Mouse (Mus musculus) T-cell, adult 2 months (primary cell): Measurements from ENCODE around the gene 1810062G17Rik.

Source experiments
- DNase-seq: peaks from one replicate; pipeline ENCODE4 v3.0.0; 2022; ENCODE audit warnings: low spot score

The 1810062G17Rik gene

DNA sequence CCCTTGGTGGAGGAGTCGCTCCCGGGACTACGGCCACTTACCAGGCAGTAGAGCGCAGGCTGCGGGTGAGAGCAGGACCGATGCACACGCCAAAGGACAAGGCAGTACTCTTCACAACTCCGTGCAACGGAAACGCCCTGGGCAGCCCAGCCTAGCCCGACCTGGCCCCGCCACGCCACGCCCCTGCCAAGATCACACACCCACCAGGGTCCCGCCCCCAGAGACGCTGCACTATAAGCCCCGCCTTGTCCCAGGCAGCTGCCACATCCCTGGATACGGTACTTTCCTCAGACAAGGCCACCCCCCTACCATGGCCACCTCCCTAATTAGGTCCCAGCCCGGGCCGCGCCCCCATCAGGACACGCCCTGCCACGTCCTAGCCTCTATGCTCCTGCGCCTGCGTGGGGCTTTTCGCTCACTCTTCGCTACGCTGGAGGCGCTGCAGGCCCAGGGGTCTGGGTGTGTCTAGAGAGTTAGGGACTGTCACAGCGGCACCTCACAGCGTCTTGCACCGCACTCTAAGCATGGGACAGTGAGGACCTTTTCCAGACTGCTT lies at the start of gene 1810062G17Rik, which contains the start of gene Anxa5:
Gene 1810062G17Rik, plus strand, starts transcription at position 406 of the 556 bp plus-strand sequence.
Gene Anxa5, minus strand, starts transcription at position 363 of the 556 bp plus-strand sequence.
- peak; percentile 99 for DNase-seq

DNA sequence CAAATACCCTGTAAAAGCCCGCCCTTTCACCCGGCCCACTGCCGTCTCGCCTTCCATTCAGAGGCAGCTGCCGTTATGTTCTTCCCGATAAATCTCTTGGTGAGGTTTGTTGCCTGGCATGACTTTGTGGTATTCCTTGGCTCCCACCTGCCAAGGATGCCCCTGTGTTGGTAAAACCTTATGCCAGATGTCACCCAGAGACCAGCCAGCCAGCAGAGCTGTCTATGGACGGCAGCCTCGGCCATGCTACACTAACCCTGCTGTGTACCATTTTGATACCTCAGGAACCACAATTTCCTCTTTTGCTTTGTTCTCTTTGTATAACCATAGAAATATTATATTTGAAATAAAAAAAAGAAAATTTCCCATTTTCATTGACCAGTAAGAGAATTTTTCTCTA lies 48.4 kb upstream of the 1810062G17Rik start:
- no peak for DNase-seq

DNA sequence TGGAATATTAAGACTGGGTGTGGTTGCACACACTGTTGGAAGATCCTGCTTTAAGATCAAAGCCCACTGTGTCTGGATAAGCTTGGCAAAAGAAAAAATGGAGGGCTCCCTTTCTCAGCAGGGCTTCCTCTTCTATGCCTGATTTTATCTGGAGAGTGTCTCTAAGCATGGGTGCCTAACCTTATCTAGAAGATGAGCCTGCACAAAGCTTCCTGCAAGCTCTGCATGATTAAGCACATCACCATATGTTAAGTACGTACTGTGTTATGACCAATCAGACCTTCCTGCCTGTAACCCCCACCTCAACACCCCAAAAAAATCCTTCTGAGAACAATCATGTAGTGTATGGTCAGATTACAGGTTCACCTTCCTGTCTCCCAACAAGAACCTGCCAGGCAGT lies 45.4 kb upstream of the 1810062G17Rik start:
- no peak for DNase-seq

DNA sequence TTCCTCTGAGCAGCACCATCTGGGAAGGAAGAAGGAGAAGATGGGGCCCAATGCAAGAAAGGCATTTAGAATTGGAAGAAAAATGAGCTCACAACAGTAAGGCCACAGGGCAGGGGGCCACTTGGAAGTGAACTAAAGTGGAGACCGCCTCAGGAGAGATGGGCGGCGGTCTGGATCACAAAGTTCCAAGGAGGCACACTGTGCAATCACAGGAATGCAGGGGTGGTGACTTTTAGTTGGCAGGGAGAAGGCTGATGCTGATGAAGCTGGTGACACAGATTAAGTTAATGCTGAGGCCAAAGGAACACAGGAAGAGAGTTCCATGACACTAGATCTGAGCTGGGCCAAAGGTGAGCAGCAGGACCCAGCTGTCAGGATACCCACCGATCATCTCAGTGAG lies 35.5 kb upstream of the 1810062G17Rik start:
- no peak for DNase-seq

DNA sequence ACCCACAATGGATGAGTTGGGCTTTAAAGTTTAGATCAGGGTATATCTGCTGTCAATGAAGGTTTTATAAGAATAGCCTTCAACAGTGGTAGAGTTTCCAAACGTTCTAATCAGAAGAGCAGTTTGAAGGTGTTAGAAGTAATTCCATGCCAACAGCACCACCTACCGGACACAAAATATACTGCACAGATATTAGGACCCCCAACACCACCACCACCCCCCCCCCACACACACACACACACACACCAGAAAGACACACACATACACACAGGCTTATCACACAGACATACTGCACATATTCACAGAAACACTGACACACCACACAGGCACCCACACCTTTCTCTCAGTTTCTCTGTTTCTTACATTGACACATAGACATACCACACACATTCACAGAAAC lies 33.3 kb upstream of the 1810062G17Rik start:
- DNase-seq: peak; percentile 4

DNA sequence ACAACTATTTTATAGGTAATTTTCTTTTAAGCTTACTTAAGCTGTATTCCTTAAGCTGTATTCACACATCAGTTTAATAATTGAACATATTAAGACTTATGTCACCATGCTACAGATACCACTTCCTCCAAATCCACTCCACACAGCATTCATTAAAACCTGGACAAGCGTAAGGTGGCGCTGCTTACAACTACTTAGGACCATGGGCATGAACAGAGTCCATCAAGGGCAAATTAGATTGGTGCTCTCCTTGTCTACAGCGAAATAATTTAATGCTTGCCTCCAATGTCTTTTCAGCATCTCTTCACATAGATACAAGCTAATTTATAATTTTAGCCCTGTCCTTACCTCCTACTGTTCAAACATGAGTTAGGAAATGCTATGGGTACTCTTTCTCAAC lies 29.7 kb upstream of the 1810062G17Rik start:
- DNase-seq: no peak

DNA sequence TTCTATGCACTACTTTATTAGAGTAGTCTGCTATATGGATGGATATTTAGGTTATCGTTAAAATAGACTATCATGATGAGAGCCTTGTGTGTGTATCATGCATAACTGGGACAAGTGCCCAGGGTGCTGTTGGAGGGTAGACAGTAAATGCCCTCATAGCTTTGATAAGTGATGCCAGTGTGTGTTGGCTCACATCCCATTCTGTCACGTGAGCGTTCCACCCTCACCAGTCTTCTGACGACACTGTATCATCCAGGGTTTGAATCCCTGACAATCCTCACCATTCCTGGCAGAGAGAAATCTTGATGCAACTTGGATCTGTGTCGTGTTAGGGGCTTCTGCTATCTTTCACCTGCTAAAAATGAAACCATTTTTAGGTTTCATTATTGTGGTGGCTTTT lies 29.2 kb upstream of the 1810062G17Rik start:
- DNase-seq: no peak

DNA sequence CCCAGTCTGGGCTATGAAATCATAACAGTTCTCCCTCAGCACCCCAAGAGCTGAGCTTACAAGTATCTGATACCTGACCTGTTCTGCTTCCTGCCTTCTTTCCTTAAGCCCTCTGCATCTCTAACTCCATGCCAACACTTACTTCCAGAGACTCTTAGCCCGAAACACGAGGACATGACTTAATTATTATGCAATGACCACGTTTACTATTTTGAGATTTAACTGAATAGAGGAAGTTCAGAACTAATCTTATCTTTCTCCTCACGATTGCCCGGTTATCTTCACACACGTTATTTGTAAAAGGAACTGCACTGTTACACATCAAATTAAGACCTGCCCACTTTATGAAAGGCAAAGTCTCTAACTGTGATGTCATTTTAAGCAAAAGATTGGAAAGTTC lies 28.8 kb upstream of the 1810062G17Rik start:
- no peak for DNase-seq

DNA sequence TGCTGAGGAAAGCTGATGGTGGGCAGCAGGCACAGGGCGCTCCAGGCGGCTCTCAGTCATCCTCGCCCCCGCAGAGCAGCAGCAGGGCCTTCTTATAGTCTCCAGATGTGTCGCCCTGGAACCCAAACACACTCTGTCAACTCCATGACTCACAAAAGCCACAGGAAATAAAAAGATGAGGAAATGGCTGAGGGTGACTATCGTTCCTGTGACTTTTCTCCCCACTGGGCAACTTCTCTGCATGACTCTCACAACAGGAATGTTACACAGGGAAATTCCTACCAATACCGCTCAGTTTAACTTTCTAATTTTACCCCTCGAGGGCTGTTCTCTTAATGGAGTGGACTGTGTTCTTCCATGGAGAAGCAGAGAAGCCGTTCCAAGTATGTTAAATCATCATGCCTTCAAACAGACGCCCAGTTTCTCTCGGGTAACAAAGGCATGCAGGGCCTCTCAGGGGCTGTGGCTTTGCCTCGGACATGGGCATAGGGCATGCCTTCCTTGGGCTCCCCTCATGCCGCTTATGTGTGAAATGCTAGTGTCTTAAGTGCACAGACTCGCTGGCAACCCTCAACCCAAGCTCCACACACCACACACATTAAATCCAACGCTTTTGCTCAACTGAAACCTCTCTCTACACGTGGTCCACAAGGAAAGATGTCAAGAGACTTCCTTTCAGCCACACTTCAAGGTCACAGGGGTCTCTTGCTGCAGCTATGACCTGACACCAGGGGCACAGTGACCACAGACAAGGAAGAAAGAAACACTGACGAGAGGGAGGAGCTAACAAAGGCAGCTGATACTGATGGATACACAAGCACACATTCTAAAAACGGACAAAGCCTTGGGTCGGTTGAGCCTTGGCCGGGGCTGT lies 26.2 kb upstream of the 1810062G17Rik start:
- no peak for DNase-seq

DNA sequence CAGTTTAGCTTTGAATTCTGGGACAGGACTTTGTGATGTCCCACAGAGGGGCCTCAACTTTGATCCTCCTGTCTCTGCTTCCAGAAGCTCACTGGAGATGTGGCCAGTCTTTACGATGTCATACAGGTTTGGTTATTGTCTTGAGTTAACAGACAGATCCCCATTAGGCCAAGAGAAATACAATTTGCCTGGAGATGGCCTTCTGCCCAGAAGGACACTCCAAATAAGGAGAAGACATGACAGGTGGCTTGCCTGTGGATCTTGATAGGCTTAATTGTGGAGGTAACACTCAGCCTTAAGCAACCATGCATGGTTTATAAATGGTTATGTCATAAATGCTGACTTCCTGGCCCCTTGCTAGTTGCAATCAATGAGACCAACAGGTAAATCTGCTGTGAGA lies 23.2 kb upstream of the 1810062G17Rik start:
- no peak for DNase-seq

DNA sequence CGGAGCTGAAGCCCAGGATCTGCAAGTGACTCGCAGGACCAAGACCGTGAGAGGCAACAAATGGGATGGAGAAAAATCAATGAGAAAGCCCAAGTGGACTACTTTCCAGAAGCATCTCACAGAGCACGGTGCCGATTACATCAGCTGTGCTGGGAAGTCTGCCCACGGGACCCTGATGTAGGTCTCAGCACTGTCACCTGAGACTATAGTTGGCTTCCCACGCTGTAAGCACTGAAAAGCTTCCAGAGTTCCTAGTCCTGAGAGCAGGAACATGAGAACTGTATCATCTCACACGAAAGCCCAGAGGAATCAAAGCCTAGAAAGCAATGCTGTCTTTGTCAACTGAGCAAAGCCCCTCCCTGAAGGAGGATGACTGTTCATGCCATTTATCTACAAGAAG lies 20.6 kb upstream of the 1810062G17Rik start:
- no peak for DNase-seq

DNA sequence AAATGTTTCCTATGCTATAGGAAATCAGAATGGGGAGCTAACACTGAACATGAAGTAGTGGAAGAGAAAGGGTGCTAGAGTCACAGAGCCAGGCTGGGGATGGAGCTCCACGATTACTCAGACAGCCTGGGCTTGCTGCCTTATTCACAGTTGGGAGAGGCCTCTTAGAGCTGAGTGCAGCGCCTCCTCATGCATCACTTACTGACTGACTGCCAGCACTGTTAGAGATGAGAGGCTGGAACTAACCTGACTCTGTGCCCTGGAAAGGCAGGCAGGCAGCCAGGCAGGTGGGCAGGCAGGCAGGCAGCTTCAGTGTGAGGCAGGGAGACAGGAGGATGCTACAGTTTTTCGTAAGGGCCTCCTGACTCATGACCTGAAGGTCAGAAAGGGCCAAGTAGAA lies 20.2 kb upstream of the 1810062G17Rik start:
- DNase-seq: no peak

DNA sequence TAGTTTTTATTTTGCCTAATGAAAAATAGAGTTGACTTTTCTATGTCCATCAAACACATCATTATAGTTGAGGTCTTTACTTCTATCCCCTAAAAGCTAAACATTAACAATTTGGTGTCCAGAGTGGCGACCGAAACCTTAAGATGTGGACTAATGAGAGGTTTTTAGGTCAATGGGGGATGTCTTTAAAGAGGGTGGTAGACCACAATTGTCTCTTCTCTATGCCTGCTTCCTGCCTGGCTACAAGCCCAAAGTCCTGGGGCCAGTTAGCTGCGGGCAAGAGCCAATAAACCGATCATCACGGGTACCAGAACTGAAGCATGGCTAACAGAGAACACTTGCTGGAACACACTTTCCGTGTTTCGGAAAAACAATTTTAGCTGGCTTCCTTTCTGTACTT lies 15.0 kb upstream of the 1810062G17Rik start:
- DNase-seq: no peak

DNA sequence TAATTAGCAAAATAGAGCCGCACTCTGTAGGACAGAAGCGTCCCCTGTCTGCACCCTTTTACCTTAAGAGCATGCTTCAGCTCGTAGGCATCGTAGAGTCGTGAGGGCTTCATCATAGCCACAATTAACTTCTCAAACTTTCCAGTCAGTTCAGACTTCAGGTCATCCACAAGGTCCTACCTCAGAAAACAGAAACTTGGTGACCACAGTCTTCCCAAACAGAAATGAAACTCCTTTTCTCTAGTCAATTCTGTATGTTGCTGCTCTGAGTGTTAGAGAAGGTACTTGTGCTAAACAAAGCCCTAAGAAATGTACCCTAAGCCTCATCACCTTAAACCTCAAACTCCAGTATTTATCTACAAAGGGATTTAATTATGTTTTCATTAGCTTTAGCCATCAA lies 13.9 kb upstream of the 1810062G17Rik start:
- DNase-seq: no peak

DNA sequence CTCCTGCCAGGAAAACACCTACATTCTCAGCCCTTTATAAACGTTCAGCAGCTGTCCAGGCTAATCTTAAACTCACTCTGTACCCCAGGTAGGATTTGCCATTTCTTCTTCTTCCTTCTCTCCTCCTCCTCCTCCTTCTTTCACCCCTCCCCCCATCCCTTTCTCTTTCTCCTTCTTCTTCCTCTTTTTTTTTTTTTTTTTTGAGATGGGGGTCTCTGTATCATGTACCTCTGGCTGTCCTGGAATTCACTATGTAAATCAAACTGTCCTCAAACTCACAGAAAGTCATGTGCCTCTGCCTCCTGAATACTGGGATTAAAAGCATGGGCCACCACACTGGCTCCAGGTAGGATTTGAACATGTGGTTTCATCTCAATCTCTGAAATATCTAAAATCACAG lies 13.4 kb upstream of the 1810062G17Rik start:
- DNase-seq: no peak

DNA sequence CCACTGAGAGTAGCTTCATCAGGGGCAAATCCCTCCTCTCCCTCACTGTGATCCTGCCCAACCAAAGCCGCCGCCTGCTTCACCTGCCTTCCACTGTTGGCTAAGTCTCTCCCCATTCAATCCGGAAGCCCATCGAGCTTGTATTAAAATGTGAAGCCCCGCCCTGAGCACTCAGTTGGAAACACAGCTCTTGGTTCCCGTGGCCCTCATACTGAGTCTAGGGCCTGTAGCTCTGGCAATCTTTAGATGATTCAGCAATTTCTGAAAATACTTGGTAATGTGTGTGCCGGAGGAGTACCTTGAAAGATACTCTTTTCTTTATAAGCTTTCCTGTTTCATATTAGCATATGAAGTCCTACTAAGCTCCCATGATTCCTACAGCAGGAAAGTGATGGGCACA lies 10.2 kb upstream of the 1810062G17Rik start:
- DNase-seq: no peak

DNA sequence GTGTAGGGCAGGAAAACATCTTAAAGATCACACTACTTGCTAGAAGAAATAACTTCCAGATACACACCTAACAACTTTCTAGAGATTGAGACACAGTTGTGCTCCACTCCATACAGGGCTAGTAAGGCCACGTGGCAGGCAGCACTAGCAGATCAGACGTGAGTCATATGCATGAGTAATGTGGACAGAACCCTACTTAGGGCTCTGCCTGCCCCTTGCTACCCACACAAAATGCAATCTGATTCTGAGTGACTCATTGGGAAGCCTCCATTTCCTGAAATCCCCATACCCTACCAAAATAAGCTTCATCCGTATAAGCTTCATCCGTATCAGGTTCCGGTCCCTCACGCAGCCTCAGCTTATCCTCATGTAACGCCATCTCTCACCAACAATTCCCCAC lies 8.1 kb upstream of the 1810062G17Rik start:
- no peak for DNase-seq

DNA sequence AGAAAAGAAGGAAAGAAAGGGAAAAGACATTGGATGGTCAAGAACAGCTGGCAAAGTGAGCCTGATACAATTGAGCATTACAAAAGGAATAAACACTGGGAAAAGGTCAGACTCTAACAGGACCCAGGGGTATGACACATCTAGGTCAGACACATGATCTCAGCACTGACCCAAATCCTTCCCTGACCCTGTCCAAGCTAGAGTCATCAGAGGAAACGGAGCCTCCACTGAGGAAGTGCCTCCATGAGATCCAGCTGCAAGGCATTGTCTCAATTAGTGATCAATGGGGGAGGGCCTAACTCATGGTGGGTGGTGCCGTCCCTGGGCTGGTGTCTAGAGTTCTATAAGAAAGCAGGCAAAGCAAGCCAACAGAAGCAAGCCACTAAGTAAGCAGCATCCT lies 6.9 kb upstream of the 1810062G17Rik start:
- no peak for DNase-seq

DNA sequence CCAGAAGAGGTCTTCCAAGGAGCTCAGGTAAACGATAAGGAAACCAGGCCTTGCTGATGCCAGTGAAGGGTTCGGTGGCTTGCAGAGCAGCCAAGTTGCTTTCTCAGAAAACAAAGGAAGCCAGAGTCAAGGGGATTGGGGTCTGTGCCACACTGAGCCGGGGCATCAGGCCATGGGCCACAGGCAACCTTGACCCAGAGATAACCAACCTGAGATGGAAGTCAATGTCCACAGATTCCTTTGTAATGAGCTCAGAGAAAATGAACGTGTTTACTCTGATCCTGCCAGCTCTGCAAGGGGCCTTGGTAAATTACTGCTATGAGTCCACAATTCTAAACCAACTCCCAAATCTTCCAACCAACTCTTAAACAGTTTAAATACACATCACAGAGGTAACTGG lies 3.9 kb upstream of the 1810062G17Rik start:
- DNase-seq: no peak

DNA sequence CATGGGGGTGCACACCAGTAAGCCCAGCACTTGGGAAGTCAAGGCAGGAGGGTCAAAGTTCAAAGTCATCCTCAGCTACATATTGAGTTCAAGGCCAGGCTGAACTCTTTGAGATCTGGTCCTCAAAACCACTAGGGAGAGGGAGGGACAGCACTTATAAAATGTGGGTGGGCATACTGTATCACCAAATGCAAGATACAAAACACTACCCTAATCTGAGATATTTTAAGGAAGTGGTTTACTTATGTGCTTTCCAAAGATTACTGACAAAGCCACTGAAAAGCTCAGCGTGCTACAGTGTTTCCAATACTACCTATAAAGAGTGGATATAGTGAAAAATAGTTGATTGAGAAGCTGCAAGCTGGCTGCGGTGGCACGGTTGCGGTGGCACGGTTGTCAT lies 2.5 kb upstream of the 1810062G17Rik start:
- DNase-seq: no peak

DNA sequence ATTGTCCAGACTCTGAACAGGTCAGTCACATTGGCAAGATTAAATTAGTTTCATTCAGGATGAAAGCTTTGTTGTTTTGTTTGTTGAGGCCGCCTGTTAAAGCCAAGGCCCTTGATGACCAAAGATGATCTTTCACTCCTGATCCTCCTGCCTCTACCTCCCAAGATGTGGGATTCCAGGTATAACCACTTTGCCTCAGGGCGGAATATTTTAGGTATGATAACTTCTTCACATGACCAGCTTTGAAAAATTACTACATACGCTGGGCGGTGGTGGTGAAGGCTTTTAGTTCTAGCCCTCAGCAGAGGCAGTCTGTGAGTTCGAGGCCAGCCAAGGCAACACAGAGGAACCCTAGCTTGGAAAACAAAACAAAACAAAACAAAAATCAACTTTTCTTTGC lies 1.3 kb upstream of the 1810062G17Rik start:
- no peak for DNase-seq

DNA sequence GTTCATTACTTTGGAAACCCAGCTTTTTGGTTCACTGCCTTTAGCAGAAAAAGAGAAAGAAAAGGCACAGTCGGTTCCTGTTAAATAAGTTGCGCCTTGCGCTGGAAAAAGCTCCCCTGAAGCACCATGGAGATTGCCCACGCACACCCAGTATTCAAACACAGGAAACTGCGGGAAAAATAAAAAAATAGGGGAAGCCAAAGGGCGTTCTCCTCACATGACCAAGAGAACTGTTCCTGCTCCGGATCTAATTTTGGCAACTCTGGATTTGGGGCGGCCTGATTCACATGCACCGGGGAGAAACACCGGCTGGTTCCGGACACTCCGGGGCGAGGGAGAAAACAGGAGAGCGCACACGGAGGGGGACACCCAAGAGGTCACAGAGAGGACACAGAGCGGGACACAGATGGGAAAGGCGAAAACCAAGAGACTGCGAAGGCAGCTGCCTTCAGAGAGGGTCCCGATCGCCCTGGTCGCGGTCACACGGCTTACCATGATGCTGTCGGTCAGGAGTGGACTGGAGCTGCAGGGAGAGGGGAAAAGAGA lies 726 bp upstream of the 1810062G17Rik start:
- no peak for DNase-seq
